Mouse (Mus musculus) adrenal gland, postnatal 10 days (tissue): ENCODE results near the gene Kctd6. TPM values are rescaled to one million over a fixed set of nuclear protein-coding genes. Genes with fewer than 3 reads are reported as not detected.

ENCODE experiments used
- DNase-seq: peaks from one replicate; pipeline ENCODE4 v3.0.0; 2021; ENCODE audit warnings: mixed read lengths
- long read RNA-seq, 2 experiments: library from polyadenylated mRNA; stranded (forward); transcript quantifications; one replicate each; pipeline ENCODE4 v2.0.0; 2021
- total RNA-seq, 2 experiments: library from RNA; stranded (reverse); gene quantifications; 2 replicates each; pipeline ENCODE4 v1.2.3; 2021

Kctd6 gene
- 10 to 100 TPM; 13.5 to 14.3 TPM for total RNA-seq
- long read RNA-seq, experiment 1, transcript Kctd6-201 (3 exons, 1,650 nt): major isoform, 29 of 38 reads
- long read RNA-seq, experiment 1, partial matches to known transcripts: 7 of 38 reads
- long read RNA-seq, experiment 1, other reads (novel, unspliced or antisense): 2 of 38 reads
- long read RNA-seq, experiment 2, transcript Kctd6-201 (3 exons, 1,650 nt): major isoform, 12 of 15 reads
- long read RNA-seq, experiment 2, partial matches to known transcripts: 1 of 15 reads
- long read RNA-seq, experiment 2, other reads (novel, unspliced or antisense): 1 of 15 reads

DNA sequence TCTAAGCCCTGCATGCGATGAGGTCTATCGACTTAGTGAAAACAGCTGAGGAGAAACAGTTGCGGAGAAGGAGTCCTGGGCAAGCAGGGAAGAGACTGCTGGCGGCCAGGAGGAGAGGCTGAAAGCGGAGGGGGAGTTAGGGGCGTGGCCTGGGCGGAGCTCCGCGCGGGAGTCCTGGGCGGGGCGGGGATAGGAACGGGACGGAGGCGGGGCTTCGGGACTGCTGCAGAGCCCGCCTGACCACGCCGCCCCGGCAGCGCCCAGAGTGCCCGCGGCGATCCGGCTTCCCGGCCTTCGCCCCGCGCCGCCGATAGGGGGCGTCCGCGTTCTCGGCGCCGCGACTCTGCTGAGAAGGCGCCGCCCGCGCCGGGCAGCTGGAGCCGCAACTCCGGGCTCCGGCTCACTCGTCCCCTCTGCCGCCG is at the start of gene Kctd6:
Gene Kctd6 (plus strand): TSS at position 338 of the 422 bp plus-strand sequence.
- peak; percentile 100 for DNase-seq

- DNase-seq: no peak
Observed at GRCm38 (mm10) chr14:8164463-8164862, 49.5 kb upstream of the Kctd6 start.

DNA sequence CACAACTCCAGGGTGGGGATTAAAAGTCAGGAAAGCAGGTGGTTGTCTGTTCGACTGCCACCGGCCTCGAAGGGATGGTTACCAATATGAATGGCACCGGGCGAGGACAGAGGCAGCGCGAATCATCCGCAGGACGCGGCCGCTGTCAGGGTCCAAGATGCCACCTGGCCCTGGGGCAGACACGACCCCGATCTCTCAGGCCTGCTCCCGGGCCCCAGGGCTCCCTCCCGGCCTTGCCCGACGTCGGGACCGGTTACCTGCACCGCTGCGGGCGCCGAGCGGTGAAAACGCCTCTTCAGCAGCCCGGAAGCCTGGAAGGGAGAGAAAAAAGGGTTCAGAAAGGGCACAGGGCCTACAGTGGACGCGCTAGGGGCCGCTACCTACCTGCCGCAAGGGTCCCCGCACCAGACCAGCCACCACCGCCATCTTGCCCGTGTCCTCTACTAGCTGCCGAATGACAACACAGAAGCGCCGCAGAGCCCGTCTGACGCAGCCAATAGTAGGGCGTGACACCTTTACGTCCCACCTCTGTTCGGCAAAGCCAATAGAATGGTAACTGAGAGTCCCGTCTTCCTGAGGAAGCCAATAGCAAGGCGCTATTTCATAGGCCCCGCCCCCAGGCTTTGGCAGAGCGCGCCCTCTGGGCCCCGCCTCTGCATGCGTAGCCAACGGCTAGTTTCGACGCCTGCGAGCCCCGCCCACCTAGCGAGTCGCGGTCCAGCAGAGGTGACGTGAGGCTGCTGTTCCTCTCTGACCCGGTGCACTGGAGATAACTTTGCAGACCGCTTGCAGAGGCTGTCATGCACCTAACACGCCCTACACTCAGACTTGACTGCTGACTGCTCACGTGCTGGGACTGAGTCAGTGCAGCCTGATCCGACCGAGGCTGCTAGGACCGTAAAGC is 41.2 kb upstream of the Kctd6 start, which contains the start of gene Pdhb:
Gene Pdhb (minus strand): TSS at position 519 of the 904 bp plus-strand sequence.
- peak; percentile 100 for DNase-seq

GRCm38 (mm10) chr14:8173542-8174250 is 40.2 kb upstream of the Kctd6 start:
- DNase-seq: peak; percentile 33

DNA sequence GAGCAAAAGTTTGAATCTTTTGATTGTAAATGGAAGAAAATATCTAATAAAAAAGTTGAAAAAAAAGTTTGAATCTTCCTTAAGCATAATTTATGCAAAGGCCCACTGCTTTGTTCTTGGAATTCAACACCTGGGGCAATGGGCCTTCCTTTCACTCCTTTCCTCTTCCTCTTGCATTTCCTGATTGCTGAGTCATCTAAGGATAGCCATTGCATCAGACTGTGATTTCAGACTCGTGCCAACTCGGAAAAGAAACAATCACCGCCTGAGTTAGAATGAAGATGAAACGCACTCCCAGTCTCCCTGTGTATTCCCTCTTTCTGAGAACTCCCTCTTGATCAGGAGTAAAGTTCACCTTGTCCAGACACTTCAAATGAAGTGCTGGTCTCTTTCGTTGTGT is 39.3 kb upstream of the Kctd6 start:
- no peak for DNase-seq

DNA sequence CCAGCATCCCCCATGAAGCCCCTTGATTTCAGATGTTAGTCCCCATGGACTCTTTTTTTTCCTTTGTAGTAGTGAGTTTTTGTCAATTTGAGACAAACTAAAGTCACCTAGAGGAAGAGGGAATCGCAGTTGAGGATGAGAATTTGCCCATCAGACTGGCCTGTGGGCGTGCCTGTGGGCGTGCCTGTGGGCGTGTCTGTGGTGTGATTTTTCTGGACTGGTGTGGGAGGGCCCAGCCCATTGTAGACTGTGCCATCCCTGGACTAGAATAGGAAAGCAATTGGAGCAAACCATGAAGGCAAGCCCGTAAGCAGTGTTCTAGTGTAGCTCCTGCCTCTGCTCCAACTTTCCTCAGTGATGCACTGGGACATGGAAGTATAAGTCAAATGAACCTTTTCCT is 37.7 kb upstream of the Kctd6 start:
- DNase-seq: peak; percentile 46

DNA sequence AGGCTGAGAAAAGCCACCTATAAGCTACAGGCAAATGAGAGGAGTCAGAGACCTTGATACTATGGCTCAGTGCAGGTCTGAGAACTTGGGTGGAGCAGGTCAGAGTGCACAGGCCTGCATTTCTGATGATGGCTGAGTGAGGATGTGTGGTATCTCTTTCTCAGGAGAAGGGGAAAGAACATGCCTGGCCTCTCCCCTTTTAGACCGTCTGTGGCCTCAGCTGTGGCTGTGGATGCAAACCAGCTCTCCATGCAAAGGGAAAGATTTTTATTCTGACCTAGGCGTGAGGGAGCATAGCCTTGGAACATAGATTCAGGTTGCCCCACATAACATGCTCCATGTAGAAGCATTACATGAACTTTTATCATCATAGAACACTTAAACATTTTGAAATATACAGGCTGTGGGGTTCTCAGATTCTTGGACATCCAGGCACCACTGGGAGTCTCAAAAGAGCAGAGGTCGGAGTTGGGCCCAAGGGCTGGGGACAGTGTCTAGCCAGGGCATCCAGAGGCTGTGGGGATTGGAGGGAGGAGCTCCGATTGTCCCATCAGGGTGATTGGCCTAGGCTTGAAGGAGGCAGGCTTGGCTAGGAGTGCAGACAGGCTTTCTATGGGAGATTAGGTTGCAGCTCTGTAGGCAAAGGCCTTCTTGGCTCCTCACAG is 33.4 kb upstream of the Kctd6 start:
- DNase-seq: no peak

DNA sequence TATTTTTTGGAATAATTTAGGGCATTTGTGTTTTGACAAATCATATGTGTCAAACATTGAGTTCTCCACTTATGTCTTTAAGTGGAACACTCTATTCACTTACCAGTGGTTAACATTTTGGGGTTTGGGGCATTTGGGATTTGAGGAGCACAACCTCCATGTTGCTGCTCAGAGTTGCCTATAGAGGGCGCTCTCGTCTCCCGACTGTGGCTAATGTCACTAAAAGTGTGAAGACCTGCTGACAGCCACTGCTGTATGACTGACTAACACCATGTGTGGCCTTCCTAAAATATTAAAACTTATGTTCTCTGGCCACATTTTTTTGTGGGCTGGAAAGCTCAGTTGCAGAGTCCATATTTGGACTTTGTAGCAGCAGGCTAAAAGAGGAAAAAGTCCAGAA is 30.6 kb upstream of the Kctd6 start:
- no peak for DNase-seq

- DNase-seq: peak; percentile 49
Observed at GRCm38 (mm10) chr14:8186278-8187045, 27.5 kb upstream of the Kctd6 start.

GRCm38 (mm10) chr14:8190556-8190955 is 23.4 kb upstream of the Kctd6 start:
- DNase-seq: no peak

DNA sequence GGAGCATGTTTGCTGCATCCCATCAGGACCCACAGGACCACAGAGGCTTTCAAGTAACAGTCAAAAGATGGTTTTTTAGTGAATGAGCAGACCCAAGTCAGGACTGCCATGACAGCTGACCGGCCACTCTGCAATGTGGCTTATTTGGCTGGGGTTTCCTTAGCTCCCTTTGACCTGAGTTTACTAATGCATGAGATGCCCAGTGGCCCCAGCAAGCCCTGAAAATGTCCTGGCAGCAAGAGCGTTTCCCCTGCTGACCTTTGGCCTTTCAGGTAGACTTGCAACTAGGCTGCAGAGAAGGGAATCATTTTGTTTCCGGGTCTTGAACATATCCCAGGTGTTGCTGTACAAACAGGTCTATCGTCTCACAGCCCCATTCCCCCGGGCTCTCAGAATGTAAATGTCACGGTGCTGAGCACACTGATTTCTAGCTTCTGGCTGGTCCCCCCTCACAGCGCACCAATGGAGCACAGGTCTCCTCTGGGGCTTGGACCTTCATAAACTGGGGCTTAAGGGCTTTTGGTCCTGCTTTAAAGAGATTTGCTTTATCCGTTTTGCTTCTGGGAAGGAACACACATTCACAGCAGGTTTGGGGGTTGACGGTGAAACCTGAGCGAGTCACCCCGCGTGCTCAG is 22.5 kb upstream of the Kctd6 start:
- no peak for DNase-seq

GRCm38 (mm10) chr14:8192727-8193126 is 21.2 kb upstream of the Kctd6 start:
- DNase-seq: no peak

- no peak for DNase-seq
Observed at GRCm38 (mm10) chr14:8200769-8201168, 13.2 kb upstream of the Kctd6 start.

DNA sequence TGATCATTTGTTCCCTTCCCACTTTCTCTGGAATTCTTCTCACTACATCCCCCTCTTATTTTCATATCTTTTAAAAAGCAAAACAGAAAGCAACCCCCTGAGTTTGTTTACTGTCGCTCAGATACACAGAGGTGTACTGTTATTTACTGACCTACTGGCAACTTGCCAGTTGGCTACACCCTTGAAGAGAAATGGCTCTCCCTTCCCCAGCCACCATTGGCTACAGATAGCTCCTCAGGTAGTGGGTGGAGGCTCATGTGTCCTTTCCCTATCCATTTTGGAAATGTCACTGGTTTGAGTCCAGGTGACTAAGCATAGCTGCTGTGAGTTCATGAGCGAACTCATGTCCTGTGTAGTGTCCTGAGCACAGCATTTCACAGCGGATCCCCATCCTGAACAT is 12.2 kb upstream of the Kctd6 start:
- DNase-seq: no peak

DNA sequence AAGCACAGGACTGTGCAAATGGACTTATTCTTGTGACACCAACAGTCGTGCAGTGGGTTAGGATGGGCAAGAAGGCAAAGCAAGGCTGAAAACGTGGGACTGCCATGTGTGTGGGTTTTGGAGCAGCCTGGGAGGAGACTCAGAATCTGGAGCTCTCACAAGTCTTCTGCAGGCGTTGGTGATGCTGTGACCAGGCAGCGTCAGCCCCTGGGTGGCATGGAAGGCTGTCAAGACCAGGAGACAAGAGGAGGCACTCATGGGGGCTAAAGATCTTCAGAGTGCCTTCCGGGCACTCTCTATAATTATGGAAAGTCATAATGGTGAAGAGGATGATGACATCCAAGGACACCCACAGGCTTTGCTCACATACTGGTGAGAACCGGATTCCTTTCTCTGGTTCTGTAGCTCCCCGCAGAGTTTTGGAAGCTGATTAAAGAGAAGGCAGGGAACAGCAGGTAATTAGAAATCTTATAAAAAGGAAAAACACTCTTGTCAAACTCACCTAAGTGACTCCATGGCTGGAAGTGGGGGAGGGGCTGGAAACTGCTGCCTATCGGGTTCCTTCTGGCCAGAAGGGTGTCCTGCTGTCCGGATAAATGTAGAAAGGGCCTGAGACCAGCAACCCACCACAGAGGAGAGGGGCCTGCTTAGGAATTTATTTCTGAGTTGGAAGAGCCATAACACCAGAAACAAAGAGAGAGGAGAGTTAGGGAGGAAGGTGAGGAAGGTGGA is 7.6 kb upstream of the Kctd6 start:
- no peak for DNase-seq

DNA sequence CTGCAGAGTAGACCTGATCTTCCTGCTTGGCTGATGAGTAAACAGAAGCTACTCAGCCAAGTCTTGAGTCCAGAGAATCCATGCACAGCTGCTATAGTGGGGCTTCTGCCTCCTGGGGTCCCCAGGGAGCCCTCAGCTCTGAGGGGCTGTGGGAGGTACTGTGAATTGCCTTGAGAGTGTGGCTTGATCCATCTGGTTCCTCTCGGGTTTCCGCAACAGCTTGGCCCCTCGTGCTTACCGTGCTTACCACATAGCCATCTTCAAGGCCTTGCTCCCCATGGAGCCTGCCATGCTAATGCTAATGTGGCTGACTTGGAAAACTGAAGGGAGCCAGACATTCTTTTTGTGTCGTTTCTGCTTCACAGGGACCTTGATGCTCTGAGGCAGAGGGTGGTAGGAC is 6.8 kb upstream of the Kctd6 start:
- DNase-seq: no peak

DNA sequence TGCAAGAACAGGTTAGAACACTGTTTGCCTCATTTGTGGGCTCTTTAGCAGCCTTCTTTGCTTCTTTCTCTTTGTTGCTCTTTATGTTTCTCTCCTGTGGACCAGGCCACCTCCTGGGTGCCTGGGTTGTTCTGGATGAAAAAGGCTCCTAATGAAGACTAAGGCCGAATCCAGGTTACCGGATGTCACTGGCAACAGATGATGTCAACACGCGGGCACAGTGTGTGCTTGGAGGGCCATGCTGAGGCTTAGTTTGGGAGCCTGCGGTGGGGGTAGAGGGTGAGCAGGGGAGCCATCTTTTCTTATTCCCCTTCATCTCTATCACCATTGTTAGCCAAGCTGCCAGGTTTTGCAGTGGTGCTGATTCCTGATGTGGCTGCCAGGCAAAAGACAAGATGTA is 6.4 kb upstream of the Kctd6 start:
- no peak for DNase-seq

DNA sequence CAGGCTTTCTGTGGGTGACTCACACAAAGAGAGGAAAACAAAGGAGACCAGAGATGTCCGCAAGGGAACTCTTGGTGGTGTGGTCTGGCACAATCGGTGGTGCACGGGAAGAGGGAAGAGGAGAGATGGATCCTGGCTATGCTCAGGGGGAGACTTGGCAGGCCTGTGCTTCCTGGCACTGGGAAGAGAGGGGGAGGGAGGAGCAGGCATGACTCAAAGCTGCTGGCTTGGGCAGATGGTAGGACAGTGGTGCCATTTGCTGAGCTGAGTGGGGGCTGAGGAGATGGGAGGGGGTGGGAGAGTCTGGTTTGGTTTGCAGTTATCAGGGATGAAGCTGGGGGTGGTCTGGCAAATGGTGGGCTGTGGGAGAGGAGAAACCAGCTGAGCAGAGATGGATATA is 5.1 kb upstream of the Kctd6 start:
- DNase-seq: peak; percentile 29

GRCm38 (mm10) chr14:8209896-8210295 is 4.0 kb upstream of the Kctd6 start:
- DNase-seq: no peak

DNA sequence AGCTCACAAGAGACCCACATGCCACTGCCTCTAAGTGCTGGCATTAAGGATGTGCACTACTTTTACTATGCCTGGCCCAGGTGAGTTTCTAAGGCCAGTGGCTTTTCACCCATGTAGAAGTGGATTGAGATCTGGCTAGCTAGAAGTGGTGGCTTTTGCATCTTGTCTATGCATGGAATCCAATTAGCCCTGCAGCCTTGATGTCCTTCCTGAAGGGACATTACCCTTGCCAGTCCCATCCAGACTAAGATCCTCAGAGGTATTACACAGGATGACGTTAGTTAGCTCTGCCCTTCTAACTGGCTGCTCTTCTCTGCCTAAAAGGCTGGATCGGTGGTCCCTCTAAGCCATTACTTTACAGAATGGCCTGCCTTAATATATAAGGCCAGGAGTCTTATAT is 944 bp upstream of the Kctd6 start:
- no peak for DNase-seq
